Mouse (Mus musculus) forebrain, embryonic 10.5 days (tissue): ENCODE measurements around the gene Cers5. TPM values are rescaled to one million over a fixed set of nuclear protein-coding genes. Genes with fewer than 3 reads are reported as not detected.

Experiments
- DNase-seq: peaks from one replicate; pipeline ENCODE4 v3.0.0-alpha.2; 2017; ENCODE audit warnings: low spot score; ENCODE audit errors: extremely low spot score
- H3K27ac ChIP-seq: fragments of 300-500 bp; sonication (generic); 2 replicates; pipeline ENCODE4 v1.5.1; 2016; ENCODE audit warnings: mild to moderate bottlenecking
- H3K27me3 ChIP-seq: fragments of 300-500 bp; sonication (generic); 2 replicates; pipeline ENCODE4 v1.6.1; 2016; ENCODE audit warnings: mild to moderate bottlenecking; ENCODE audit not compliant: poor library complexity, severe bottlenecking
- H3K36me3 ChIP-seq: fragments of 300-500 bp; sonication (generic); replicated peaks from 2 replicates; pipeline ENCODE4 v1.6.1; 2016; ENCODE audit warnings: mild to moderate bottlenecking, moderate library complexity
- H3K4me1 ChIP-seq: fragments of 300-500 bp; sonication (generic); 2 replicates; pipeline ENCODE4 v1.6.1; 2016
- H3K4me3 ChIP-seq: fragments of 300-500 bp; sonication (generic); 2 replicates; pipeline ENCODE4 v1.5.1; 2016; ENCODE audit warnings: mild to moderate bottlenecking, moderate library complexity
- H3K9me3 ChIP-seq: fragments of 300-500 bp; sonication (generic); 2 replicates; pipeline ENCODE4 v1.6.1; 2016; ENCODE audit warnings: mild to moderate bottlenecking, moderate library complexity
- WGBS: fragments of 180-500 bp; shearing (Covaris S2); methylation state at CpG from one replicate; pipeline ENCODE4 v1.1.7; 2016; 5-methylcytosine and 5-hydroxymethylcytosine counted together
- polyA plus RNA-seq: library from polyadenylated mRNA; unstranded; fragments of >200 nt; fragmentation: Nextera tagmentation; extraction: Ambion mirVana; gene quantifications from 2 replicates; pipeline ENCODE4 v1.2.1, GENCODE M21; 2016

Cers5 gene
- polyA plus RNA-seq, 1 experiment from 2014 or later, result 59.5 TPM

- no peak for DNase-seq
- 63% methylated on average over 9 of the region's 9 CpGs for WGBS
- no peaks in the 10 kb centered on the region for H3K9me3 ChIP-seq
- 0 out of 2 replicates have a peak overlapping the region, but pooled peaks have one; percentile 6 for H3K27ac ChIP-seq
- peaks cover 30% of the 10 kb centered on the region for H3K4me1 ChIP-seq
- no peak overlapping the region for H3K4me3 ChIP-seq
- H3K36me3 ChIP-seq, result no peaks in the 10 kb centered on the region
- peaks cover 46% of the 10 kb centered on the region for H3K27me3 ChIP-seq
Measured at GRCm38 (mm10) chr15:99691976-99692375, 80.7 kb downstream of the Cers5 start.

DNA sequence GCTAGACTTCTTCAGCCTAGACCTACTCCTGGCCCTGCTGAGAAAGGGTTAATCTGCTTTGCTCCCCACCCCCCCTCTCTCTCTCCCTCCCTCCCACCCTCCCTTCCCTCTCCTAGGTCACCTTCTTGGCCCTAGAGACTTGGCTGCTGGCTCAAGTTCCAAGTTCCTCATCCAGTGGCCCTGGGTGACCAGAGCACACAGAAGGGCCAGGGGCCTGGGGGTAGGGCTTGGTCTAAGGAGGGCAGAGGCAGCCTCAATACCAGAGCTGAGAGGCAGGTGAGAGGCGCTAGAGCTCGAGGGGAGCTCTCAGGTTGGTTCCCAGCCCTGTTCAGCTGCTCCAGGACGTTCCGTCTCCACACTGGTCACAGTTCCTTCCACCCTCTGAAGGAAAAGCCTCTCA, 81.8 kb downstream of the Cers5 start:
- no peaks in the 10 kb centered on the region for H3K9me3 ChIP-seq
- no peak overlapping the region for H3K4me3 ChIP-seq
- H3K27me3 ChIP-seq, result peaks cover 38% of the 10 kb centered on the region
- peaks cover 30% of the 10 kb centered on the region for H3K4me1 ChIP-seq
- no peak for DNase-seq
- no peaks in the 10 kb centered on the region for H3K36me3 ChIP-seq
- no peak overlapping the region for H3K27ac ChIP-seq
- 13% methylated on average over 4 of the region's 4 CpGs for WGBS

GRCm38 (mm10) chr15:99688712-99689111, 84.0 kb downstream of the Cers5 start:
- H3K36me3 ChIP-seq, result no peaks in the 10 kb centered on the region
- no peak overlapping the region for H3K27ac ChIP-seq
- 6% methylated on average over 4 of the region's 4 CpGs for WGBS
- H3K4me1 ChIP-seq, result peaks cover 21% of the 10 kb centered on the region
- no peak overlapping the region for H3K4me3 ChIP-seq
- H3K9me3 ChIP-seq, result no peaks in the 10 kb centered on the region
- peaks cover 38% of the 10 kb centered on the region for H3K27me3 ChIP-seq
- peak; percentile 71 for DNase-seq

Other genes starting within 250 kb of the Cers5 start
- 0.32 and 0.44 TPM in 2 replicates for gene Faim2, start 244.7 kb downstream of the Cers5 start, polyA plus RNA-seq
- gene Aqp2, start 193.8 kb downstream of the Cers5 start, polyA plus RNA-seq, result not detected in 2 replicates
- gene Aqp5, start 182.1 kb downstream of the Cers5 start, polyA plus RNA-seq, result not detected in 2 replicates
- not detected in 2 replicates for gene Aqp6, start 171.5 kb downstream of the Cers5 start, polyA plus RNA-seq
- 193 and 201 TPM in 2 replicates for gene Racgap1, start 121.2 kb downstream of the Cers5 start, polyA plus RNA-seq
- 2.2 and 2.4 TPM in 2 replicates for gene Asic1, start 102.5 kb downstream of the Cers5 start, polyA plus RNA-seq
- 91.5 TPM in 2 replicates for gene Smarcd1, start 70.8 kb downstream of the Cers5 start, polyA plus RNA-seq
- gene Gm17349, start 67.4 kb downstream of the Cers5 start, polyA plus RNA-seq, result not detected in 2 replicates
- 0.38 and 0.54 TPM in 2 replicates for gene Gpd1, start 55.4 kb downstream of the Cers5 start, polyA plus RNA-seq
- gene Cox14, start 47.3 kb downstream of the Cers5 start, polyA plus RNA-seq, result 140 and 146 TPM in 2 replicates
- gene Lima1, start 102.6 kb upstream of the Cers5 start, polyA plus RNA-seq, result 39.6 and 43.4 TPM in 2 replicates
- 0.01 TPM in 1 of 2 replicates, not detected in the other for gene Fam186a, start 194.2 kb upstream of the Cers5 start, polyA plus RNA-seq
- 40.9 and 44.3 TPM in 2 replicates for gene Larp4, start 197.2 kb upstream of the Cers5 start, polyA plus RNA-seq